Mouse (Mus musculus): Measurements from ENCODE around the gene Crb2. TPM values are rescaled to one million over a fixed set of nuclear protein-coding genes. Genes with fewer than 3 reads are reported as not detected.

The Crb2 gene
- polyA plus RNA-seq, 1 experiment from 2014 or later, result 2.2 TPM

- H3K36me3 ChIP-seq (ENCODE audit: control insufficient read depth, insufficient read depth, low read length), result no peaks in the 10 kb centered on the region
- no peak overlapping the region for H3K4me2 ChIP-seq (ENCODE audit: low read length)
- peaks cover 8 to 19% of the 10 kb centered on the region in 2 experiments for H3K4me1 ChIP-seq (ENCODE audit: control insufficient read depth in 2 of 2, insufficient read depth in 2 of 2, low read length in 2 of 2)
- H3K9me3 ChIP-seq (ENCODE audit: control insufficient read depth, low read length), result no peaks in the 10 kb centered on the region
- no peak overlapping the region for H3K27ac ChIP-seq (replicated peaks in 1 of 2; ENCODE audit: control insufficient read depth in 1 of 2, insufficient read depth in 1 of 2, low read depth in 2 of 2, low read length in 2 of 2)
- H3K27me3 ChIP-seq (ENCODE audit: control insufficient read depth, insufficient read depth, low read length), result no peaks in the 10 kb centered on the region
- H3K4me3 ChIP-seq (ENCODE audit: control insufficient read depth in 1 of 2, insufficient read depth in 1 of 2, low read depth in 1 of 2, low read length in 2 of 2), result no peak overlapping the region
- ATAC-seq (ENCODE audit: insufficient number of reproducible peaks, insufficient read depth, low FRiP score, low read depth), result no peak
- H3K9ac ChIP-seq (ENCODE audit: low read length), result no peak overlapping the region
Observed at GRCm38 (mm10) chr2:37839922-37840321, 63.9 kb downstream of the Crb2 start.

GRCm38 (mm10) chr2:37842151-37842569 is 66.1 kb downstream of the Crb2 start:
- H3K9ac ChIP-seq (ENCODE audit: low read length), result no peak overlapping the region
- H3K4me2 ChIP-seq (ENCODE audit: low read length), result no peak overlapping the region
- H3K9me3 ChIP-seq (ENCODE audit: control insufficient read depth, low read length), result no peaks in the 10 kb centered on the region
- H3K4me3 ChIP-seq (ENCODE audit: control insufficient read depth in 1 of 2, insufficient read depth in 1 of 2, low read depth in 1 of 2, low read length in 2 of 2), result no peak overlapping the region
- no peak for ATAC-seq (ENCODE audit: insufficient number of reproducible peaks, insufficient read depth, low FRiP score, low read depth)
- no peaks in the 10 kb centered on the region for H3K36me3 ChIP-seq (ENCODE audit: control insufficient read depth, insufficient read depth, low read length)
- no peaks in the 10 kb centered on the region for H3K27me3 ChIP-seq (ENCODE audit: control insufficient read depth, insufficient read depth, low read length)
- no peak overlapping the region; a peak in 1 of 4 replicates for H3K27ac ChIP-seq (replicated peaks in 1 of 2; ENCODE audit: control insufficient read depth in 1 of 2, insufficient read depth in 1 of 2, low read depth in 2 of 2, low read length in 2 of 2)
- peaks cover 8 to 19% of the 10 kb centered on the region in 2 experiments for H3K4me1 ChIP-seq (ENCODE audit: control insufficient read depth in 2 of 2, insufficient read depth in 2 of 2, low read length in 2 of 2)
- 22% methylated on average over 7 of the region's 7 CpGs for WGBS

- Histone ChIP-seq H3K4me2 (ENCODE audit: low read length) (no peak overlapping the region), H3K4me1 (ENCODE audit: control insufficient read depth in 2 of 2, insufficient read depth in 2 of 2, low read length in 2 of 2) (peaks cover 8 to 19% of the 10 kb centered on the region in 2 experiments), H3K9me3 (ENCODE audit: control insufficient read depth, low read length) (no peaks in the 10 kb centered on the region), H3K27ac (replicated peaks in 1 of 2; ENCODE audit: control insufficient read depth in 1 of 2, insufficient read depth in 1 of 2, low read depth in 2 of 2, low read length in 2 of 2) (peak overlapping the region in 1 of 2 experiments; percentile 17; a peak in 1 of 4 replicates), H3K36me3 (ENCODE audit: control insufficient read depth, insufficient read depth, low read length) (no peaks in the 10 kb centered on the region), H3K4me3 (ENCODE audit: control insufficient read depth in 1 of 2, insufficient read depth in 1 of 2, low read depth in 1 of 2, low read length in 2 of 2) (no peak overlapping the region), H3K27me3 (ENCODE audit: control insufficient read depth, insufficient read depth, low read length) (no peaks in the 10 kb centered on the region), H3K9ac (ENCODE audit: low read length) (no peak overlapping the region)
- no peak for ATAC-seq (ENCODE audit: insufficient number of reproducible peaks, insufficient read depth, low FRiP score, low read depth)
- WGBS, result 20% methylated on average over 4 of the region's 4 CpGs
Observed at GRCm38 (mm10) chr2:37842719-37843118, 66.7 kb downstream of the Crb2 start.

Other genes with a start within 250 kb of the Crb2 start
- 25.9 and 30.2 TPM in 2 replicates for gene Strbp, start 72.4 kb upstream of the Crb2 start, polyA plus RNA-seq (2014; fragmentation: Nextera tagmentation; extraction: Ambion mirVana)

Data from heart, embryonic 14.5 days (tissue).